Mouse (Mus musculus) liver, adult 2 months (tissue): Measurements from ENCODE around the gene Hmgcs1.

Source experiments
- CTCF ChIP-seq: fragments of 200-500 bp; IDR thresholded peaks from 2 replicates; pipeline ENCODE4 v1.5.1; 2011; ENCODE audit warnings: low read depth, low read length, control low read depth
- POLR2A ChIP-seq: fragments of 200-500 bp; IDR thresholded peaks from 2 replicates; pipeline ENCODE4 v1.6.1; 2011; ENCODE audit warnings: low read length, control low read depth; ENCODE audit not compliant: insufficient read depth; ENCODE audit errors: extremely low read depth

DNA sequence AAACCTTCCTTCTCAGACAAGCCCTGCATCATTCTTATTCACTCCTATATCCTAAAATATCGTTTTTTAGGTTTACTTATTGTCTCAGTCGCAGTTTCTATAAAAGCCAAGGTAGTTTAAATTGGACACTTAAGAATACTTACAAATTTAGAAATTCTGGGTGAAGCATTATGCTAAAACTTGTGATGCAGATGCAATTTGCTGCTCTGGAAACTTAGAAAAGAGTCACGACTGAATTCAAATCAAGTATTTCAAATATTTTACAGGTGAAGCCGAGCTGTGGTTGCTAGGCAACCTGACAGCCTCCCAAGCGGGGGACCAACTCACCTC is 505 bp upstream of the Hmgcs1 start:
- no peak for TF ChIP-seq POLR2A
- TF ChIP-seq CTCF = no peak
